Mouse (Mus musculus): Measurements from ENCODE around the gene Nbeal2.

Nbeal2 gene

GRCm38 (mm10) chr9:110676492-110676911 lies 22.5 kb upstream of the Nbeal2 start:
- no peak for DNase-seq (ENCODE audit: extremely low spot score, low spot score)

GRCm38 (mm10) chr9:110673107-110673752 lies 19.3 kb upstream of the Nbeal2 start:
- DNase-seq (ENCODE audit: extremely low spot score, low spot score) = no peak

- DNase-seq (ENCODE audit: extremely low spot score, low spot score) = no peak
Measured at GRCm38 (mm10) chr9:110672462-110673106, 18.6 kb upstream of the Nbeal2 start.

- DNase-seq (ENCODE audit: extremely low spot score, low spot score) = no peak
Measured at GRCm38 (mm10) chr9:110669785-110670184, 15.8 kb upstream of the Nbeal2 start.

- DNase-seq (ENCODE audit: extremely low spot score, low spot score) = no peak
Measured at GRCm38 (mm10) chr9:110668601-110669293, 14.8 kb upstream of the Nbeal2 start.

- DNase-seq (ENCODE audit: extremely low spot score, low spot score) = no peak
Measured at GRCm38 (mm10) chr9:110667219-110667836, 13.4 kb upstream of the Nbeal2 start.

- no peak for DNase-seq (ENCODE audit: extremely low spot score, low spot score)
Measured at GRCm38 (mm10) chr9:110666374-110666773, 12.4 kb upstream of the Nbeal2 start.

GRCm38 (mm10) chr9:110665912-110666311 lies 12.0 kb upstream of the Nbeal2 start:
- DNase-seq (ENCODE audit: extremely low spot score, low spot score) = no peak

GRCm38 (mm10) chr9:110662844-110663243 lies 8.9 kb upstream of the Nbeal2 start:
- DNase-seq (ENCODE audit: extremely low spot score, low spot score) = no peak

GRCm38 (mm10) chr9:110660856-110661612 lies 7.1 kb upstream of the Nbeal2 start:
- no peak for DNase-seq (ENCODE audit: extremely low spot score, low spot score)

- no peak for DNase-seq (ENCODE audit: extremely low spot score, low spot score)
Measured at GRCm38 (mm10) chr9:110660208-110660607, 6.2 kb upstream of the Nbeal2 start.

- no peak for DNase-seq (ENCODE audit: extremely low spot score, low spot score)
Measured at GRCm38 (mm10) chr9:110659521-110659920, 5.6 kb upstream of the Nbeal2 start.

GRCm38 (mm10) chr9:110657474-110658078 lies 3.6 kb upstream of the Nbeal2 start:
- no peak for DNase-seq (ENCODE audit: extremely low spot score, low spot score)

GRCm38 (mm10) chr9:110656249-110657221 lies 2.6 kb upstream of the Nbeal2 start, which contains the start of gene Ccdc12:
Gene Ccdc12 (plus strand): TSS chr9:110656503.
- DNase-seq (ENCODE audit: extremely low spot score, low spot score) = peak; percentile 96

- DNase-seq (ENCODE audit: extremely low spot score, low spot score) = no peak
Measured at GRCm38 (mm10) chr9:110655651-110656007, 1.7 kb upstream of the Nbeal2 start.

GRCm38 (mm10) chr9:110654726-110655650 lies 1.0 kb upstream of the Nbeal2 start:
- DNase-seq (ENCODE audit: extremely low spot score, low spot score) = no peak

GRCm38 (mm10) chr9:110652963-110653654 lies 852 bp downstream of the Nbeal2 start:
- no peak for DNase-seq (ENCODE audit: extremely low spot score, low spot score)

Data from neural tube, embryonic 10.5 days (tissue).